ENCODE assay signal across 15 mouse cellular contexts in genomic region chr1:34200791-34201190, GRCm38 (mm10).
"Had no signal": no experiment of that assay in that cellular context is flagged by ENCODE, and none has a peak within 500 bp of the region (broad histone marks: within the 10 kb centered on the region; RNA-seq: fewer than 3 reads in every experiment).

No protein-coding gene starts in this region.

- H3K27me3 ChIP-seq: neural tube, embryonic 13.5 days; neural tube, embryonic 15.5 days; stomach, embryonic 15.5 days had no signal

- H3K9me3 ChIP-seq: neural tube, embryonic 13.5 days; neural tube, embryonic 15.5 days; stomach, embryonic 15.5 days had no signal

- DNase-seq: right cerebral cortex, adult 18-20 months; right cerebral cortex, postnatal 14 days; right cerebral cortex, postnatal 25 days; right cerebral cortex, postnatal 4 days; spleen, adult 18-20 months; thymus, adult 18-20 months; thymus, adult 2 months; thymus, postnatal 14 days; thymus, postnatal 25 days; thymus, postnatal 36 days; thymus, postnatal 4 days had no signal

- H3K27ac ChIP-seq: neural tube, embryonic 13.5 days; neural tube, embryonic 15.5 days; stomach, embryonic 15.5 days; stomach, postnatal 0 days had no signal

- H3K4me1 ChIP-seq: neural tube, embryonic 13.5 days; neural tube, embryonic 15.5 days; stomach, embryonic 15.5 days had no signal

- H3K4me3 ChIP-seq: neural tube, embryonic 13.5 days; neural tube, embryonic 15.5 days; stomach, embryonic 15.5 days had no signal

- H3K4me2 ChIP-seq: neural tube, embryonic 13.5 days; neural tube, embryonic 15.5 days; stomach, embryonic 15.5 days had no signal
